Mouse (Mus musculus): ENCODE measurements at regions not wholly inside any gene's neighbourhood (a gene's known extent, or its start where the extent isn't known, plus 50 kb on each side); places are given as distances from the start of the nearest gene placed in this dataset.

DNA sequence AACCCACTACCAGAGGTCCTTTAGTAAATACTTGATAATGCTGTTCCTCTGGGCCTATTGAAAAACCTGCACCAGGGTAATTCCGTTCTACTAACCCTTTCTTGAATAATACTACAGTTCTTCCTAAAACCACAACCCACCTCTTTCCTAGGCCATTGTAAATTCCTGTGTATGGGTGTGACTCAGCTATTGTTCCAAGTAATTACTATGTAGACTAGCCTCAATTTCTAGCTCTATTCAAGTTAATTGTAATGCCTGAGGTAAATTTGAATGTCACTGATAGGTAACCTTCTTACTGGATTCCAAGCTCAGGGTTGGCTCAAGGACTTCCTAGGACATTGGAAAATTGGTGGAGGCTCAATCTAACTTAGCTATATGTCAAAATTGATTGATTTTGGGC, 185.1 kb upstream of the Slc5a7 start:
- no peak for DNase-seq

DNA sequence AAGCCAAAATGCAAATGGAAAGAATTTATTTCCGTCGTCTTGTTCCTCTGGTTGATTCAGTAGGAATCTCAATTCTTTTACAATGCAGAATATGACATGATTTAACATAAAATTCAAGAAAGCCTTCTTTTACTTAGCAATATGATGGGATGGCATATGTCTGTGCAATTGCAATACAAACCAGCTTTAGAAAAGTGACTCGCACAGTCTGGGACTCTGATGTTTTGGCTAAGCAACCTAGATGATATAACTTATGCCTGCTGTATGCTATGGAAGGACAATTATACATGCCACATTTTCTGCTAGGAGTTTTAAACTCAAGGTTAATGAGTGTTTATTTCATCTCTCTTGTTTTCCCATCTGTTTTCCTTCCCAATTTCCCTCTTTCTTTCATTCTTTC, 141.1 kb upstream of the Slc5a7 start:
- no peak for DNase-seq

DNA sequence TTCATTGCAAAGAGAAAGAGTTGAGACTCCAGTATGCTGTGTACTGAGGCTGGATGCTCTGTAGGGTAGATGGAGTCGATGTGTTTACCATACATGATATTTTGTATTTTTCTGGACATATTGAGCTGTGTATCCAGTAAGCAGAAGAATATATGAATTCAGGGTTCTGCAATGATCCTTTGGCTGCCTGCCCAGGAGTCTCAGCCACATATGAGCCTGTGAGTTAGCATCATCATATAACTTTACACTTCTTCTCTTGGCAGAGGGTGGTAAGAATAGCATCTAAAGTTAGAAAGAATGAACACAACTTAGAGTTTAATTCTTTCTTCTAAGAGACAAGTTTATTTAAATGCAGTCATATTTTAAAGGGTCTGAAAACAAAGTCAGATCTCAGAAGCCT, 139.6 kb upstream of the Slc5a7 start:
- no peak for DNase-seq

DNA sequence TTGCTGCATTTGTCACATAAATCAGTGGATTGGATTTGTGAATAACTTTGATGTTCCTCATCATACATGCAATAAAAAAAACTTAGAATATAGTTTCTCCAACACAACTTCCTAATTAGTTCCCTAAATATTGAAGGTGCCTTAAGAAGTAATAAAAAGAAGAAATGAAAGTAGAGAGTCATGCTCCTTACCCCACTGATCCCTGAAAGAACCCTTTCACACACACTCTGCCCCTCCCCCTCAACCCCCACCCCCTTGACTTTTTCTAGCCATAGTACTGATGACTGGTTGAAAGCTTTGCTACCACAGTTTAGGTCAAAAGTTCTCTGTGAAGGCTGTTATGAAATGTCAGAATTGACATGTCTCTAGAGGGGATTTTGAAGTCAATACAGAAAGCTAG, 131.1 kb upstream of the Slc5a7 start:
- no peak for DNase-seq

DNA sequence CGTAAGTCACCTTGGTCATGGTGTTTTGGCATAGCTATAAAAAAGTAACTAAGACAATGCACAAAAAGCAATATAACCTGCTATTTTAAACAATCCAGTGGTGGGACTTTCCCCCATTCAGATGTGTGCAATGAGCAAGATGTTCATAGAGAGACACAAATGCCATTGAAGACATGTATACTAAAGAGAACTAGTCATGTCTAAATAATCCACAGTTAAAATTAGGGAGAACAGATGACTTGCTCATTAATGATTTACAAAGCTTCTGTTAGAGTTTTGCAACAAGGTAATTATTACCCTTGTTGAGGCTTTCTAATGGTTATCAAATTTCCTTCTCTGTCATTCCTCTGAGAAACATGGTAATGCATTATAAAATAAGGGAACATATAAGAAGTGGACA, 115.4 kb upstream of the Slc5a7 start:
- DNase-seq = no peak

DNA sequence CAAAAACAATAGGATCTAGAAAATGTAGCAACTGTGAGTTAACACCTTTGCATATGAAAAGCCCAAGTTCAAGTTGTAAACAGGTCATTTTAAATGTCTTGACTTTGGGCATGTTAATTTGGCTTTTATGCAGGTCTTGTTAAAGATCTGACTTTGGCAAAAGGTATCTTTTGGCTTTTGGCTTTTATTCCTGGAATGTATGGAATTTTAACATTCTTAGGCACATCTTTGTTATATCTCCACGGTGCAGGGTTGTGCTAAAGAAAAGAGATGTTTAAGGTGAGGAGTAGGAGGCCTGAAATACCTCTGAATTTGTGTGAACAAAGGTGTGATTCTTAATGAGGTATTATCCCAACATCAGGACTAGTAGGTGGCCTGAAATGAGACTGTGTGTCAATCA, 97.6 kb upstream of the Slc5a7 start:
- DNase-seq = no peak

DNA sequence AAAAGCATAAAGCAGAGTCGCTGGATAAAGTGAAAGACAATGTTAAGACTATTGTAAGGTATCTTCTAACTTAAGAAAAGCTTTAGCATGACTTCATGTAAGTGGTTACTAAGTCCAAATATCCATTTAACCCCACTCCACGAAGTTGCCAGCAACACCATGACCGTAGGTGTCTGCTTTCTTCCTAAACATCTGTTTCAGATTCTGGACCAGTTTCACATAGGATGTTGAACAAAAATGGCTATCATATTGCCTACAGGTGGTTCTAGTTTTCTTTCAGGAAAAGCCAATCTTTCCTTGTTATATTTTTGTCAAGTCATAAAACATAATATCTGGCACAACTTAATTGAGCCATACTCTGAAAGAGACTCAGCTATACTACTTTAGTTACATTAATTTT, 78.7 kb upstream of the Slc5a7 start:
- DNase-seq = no peak

DNA sequence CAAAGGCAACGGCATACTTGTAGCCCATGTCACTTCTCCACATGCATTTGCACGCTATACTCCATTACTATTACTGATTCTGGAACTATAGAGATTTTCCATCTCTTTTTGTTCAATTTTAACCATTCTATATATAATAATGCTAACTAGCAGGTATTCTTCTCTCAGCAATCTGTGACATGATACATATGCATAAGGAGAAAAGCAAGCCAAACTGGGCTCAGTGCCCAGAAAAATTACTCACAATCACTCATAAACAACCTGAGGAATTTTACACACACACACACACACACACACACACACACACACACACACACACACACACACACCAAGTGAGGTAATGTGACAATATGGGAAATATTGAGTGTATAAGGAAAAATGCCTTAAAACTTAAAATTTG, 69.8 kb upstream of the Slc5a7 start:
- DNase-seq = no peak

DNA sequence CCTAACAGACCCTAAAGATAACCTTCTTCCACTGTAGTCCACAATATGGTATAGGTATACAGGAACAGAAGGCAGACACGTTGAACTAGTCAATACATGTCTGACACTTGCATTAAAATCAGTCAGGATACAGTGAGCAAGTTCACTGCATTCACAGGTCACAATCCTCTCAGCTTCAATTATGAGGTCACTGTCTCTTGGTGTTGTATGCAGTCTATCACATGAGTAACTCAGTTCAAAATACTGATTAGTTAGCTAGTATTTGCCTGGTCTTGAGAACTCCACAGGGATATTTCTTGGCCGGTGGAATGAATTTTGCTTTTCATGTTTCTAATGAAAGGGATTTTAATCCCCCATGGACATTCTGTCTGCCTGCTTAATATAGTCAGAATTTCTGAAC, 69.1 kb upstream of the Slc5a7 start:
- no peak for DNase-seq

DNA sequence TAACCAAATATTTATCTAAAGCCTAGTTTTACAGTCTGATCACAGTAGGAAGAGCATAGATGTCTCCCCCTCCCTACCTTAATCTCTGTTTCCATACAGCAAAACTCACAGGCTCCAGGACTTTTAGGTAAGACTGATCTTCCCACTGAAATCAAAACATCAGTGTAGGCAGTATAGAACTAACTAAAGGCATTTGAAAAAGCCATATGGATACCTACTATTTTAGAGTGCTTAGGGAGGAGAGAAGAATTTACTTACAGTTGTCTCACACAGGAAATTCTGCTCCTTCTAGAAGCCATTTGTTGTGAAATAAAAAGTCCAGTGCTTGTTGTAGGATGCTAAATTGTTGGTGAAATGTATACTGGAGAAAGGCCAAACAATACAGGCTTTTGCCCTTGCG, 64.2 kb upstream of the Slc5a7 start:
- DNase-seq = no peak

DNA sequence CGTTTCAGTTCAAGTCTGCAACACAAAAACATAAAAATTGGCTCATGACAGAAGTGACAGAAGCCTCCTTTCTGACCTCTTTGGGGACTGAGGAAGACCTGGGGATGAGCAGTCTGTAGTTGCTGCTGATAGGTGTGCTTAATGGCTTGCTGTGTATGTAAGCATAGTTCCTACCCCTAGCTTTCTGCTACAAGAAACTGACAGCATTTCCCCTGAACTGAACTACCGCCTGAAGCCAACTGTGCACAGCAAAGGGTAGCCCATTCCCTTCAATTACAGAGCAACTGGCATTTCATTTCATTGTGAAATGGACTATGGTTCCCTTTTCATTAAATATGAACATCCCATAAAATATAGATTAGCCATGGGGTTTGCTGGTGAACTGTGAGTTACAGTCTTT, 54.2 kb upstream of the Slc5a7 start:
- no peak for DNase-seq

DNA sequence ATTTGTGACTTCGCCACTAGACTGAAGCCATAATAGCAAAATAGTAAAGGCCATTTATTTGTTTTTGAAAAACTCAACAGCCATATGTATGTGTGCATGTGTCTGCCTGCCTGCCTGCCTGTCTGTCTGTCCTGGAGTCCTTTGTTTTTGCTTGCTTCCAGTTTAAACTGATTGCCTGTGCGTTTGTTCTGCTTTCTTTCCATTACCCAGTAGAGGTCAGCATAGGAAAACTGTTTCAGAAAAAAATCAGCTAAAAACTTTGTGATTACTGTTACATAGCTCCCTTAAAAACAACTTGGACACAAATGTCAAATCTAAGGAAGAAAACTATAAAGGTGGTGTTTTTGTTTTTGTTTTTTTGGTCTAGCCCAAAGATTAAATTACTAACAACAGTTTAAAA, 52.0 kb upstream of the Slc5a7 start:
- DNase-seq = peak in 1 of 2 experiments; percentile 1
